Mouse (Mus musculus) granulocyte monocyte progenitor cell, adult 5-6 weeks (primary cell): ENCODE data around the gene Mex3a. TPM values are rescaled to one million over a fixed set of nuclear protein-coding genes. Genes with fewer than 3 reads are reported as not detected.
A peak's percentile ranks its signal among the peaks of the same experiment; 100 is the strongest.

Experiments used
- ATAC-seq: replicated peaks from 2 replicates; pipeline ENCODE4 v1.8.0; 2016; ENCODE audit warnings: mild to moderate bottlenecking, moderate TSS enrichment, inconsistent platforms; ENCODE audit not compliant: poor library complexity, severe bottlenecking
- total RNA-seq, 2 experiments: library from RNA; stranded (forward) in 1 of 2; stranded (reverse) in 1 of 2; fragments of 200-712, 200-1000 nt in 1 of 2; fragments of >200 nt in 1 of 2; fragmentation: Nextera tagmentation in 1 of 2; gene quantifications; 2 replicates each; pipeline ENCODE4 v1.2.3; 2014 to 2017

The Mex3a gene
- total RNA-seq (2014; fragmentation: Nextera tagmentation): 3.8 and 5.1 TPM in 2 replicates
- total RNA-seq (2017): 1.7 and 2.5 TPM in 2 replicates

DNA sequence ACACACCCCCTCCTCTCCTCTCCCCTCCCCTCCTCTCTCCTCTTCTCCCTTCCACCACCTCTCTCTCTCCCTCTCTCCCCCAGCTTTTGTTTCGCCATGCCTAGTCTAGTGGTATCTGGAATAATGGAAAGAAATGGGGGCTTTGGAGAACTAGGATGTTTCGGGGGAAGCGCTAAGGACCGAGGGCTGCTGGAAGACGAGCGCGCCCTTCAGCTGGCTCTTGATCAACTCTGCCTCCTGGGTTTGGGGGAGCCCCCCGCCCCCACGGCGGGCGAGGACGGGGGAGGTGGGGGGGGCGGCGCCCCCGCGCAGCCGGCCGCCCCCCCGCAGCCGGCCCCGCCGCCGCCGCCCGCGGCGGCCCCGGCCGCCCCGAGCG is at the start of gene Mex3a:
TSS of gene Mex3a (plus strand) at position 97 of the 376 bp plus-strand sequence.
- ATAC-seq: no peak

- ATAC-seq: 0 out of 2 replicates have a peak, but pooled peaks have one; percentile 8
These were observed 49.1 kb upstream of the Mex3a start for GRCm38 (mm10) chr3:88483141-88483540.

DNA sequence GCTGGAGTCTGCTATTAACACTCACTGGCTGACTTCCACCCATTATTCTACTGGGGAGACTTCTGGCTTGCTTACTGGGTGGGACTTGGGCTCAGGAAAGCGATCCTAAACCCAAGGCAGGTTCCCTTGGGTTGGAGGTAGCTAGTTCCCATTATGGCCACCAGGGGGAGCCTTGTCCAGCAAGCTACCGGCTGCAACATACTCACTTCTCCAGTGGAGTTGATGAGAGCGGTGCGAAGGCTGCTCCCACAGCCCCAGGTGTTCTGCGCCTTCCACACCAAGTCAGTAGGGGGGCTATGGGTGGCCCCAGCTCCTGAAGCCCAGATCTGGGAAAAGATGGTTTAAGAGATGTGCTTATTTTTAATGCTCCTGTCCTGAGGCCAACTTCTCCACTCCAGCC is 48.6 kb upstream of the Mex3a start:
- peak; percentile 76 for ATAC-seq

DNA sequence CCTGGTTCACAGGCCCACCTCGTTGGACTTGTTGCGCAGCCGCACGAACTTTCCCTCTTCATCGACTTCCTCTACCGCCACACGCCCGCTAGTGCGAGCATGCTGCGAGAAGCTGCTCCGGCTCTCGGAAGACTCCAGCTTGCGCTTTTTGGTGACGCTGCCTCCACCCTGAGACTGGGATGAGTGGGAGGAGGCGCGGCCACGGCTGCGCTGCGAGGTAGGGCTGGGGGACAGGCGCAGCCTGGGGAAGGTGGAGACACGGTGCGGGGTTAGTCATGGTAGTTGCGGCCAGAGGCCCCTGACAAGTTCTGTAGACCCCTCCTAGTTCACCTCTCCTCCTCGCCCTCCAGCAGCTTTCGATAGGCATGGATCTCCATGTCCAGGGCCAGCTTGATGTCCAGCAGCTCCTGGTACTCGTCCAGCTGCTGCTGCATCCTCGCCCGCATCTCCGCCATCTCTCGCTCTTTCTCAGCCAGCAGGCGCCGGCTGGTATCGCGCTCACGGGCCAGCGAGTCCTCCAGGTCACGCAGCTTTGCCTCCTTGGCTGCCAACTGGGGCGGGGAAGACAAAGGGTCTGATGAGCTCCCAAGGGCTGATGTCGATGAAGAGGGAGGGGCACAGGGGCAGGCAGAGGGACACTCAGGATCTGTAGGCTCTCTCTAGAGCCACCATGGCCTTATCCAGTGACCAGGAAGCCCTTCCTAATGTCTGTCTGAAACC is 47.4 kb upstream of the Mex3a start:
- peak; percentile 30 for ATAC-seq

DNA sequence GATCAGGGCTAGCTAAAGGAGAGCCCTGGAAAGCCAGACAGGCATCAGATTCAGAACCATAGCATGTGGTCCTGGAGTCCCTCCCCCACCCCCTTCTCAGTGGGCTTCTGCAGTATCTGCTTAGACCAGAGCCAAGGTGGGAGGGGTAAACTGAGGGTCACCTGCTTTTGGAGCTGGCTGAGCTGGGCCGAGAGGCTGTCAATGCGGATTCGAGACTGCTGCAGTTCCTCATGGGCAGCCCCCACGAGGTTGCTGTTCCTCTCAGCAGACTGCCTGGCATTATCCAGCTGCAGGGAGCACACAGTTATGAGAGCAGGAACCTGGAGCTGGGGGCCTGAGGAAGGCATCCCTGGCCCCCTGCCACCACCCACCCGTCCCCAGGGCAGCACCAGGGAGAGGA is 46.2 kb upstream of the Mex3a start:
- no peak for ATAC-seq

GRCm38 (mm10) chr3:88486887-88487286 is 45.3 kb upstream of the Mex3a start:
- ATAC-seq: no peak

DNA sequence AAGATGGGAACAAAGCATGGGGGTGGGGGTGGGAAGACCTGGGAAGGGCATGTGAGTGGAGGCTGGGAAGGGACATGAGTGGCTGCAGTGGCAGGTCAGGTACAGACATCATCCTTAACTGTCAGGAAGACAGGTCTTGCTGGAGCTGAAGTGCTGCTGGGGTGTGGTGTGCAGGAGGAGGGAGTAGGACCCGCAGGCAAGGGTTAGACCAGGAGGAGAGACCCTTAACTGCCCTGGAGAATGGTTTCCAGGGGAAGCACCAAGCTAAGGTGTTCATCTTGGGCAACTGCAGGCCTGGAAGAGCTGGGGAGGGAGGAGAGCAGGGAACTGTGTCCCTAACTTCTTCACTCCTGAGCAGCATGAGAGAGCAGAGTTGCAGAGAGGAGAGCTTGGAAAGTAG is 44.8 kb upstream of the Mex3a start:
- ATAC-seq: no peak

DNA sequence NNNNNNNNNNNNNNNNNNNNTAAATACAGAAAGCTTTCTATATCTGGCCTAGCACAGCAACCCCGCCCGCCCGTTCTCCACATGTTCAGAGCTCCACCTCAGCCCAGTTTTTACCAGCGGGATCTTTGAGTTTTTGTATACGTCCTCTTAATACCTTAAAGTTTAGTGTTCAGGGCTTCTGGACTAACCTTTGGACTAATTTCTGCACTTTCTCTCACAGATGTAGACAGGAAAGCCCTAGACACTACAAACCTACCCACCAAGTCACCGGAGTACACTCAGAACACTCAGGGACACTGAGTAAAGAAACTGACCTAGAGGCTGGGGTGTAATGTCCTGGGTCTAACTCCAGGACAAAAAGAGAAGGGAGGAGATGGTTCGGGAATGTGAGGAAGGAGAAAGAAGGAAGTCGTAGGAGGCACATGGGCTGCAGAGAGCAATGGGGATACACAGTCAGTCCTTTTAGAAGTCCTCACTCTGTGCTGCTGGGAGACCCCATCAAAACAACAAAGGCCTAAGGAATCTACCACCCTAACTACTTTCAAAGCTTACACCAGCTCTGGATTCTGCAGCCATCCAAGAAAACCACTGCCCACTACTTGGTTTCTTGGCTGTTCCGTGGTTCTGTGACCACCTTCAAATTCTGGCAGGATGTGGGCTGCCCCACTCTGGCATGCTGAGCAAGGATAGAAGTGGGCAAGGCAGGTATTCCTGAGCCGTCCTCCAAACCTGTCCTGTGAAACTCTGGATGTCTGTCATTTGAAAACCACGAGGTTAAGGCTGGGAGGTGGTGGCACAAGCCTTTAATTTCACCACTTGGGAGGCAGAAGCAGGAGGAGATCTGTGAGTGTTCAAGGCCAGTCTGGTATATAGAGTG is 38.3 kb upstream of the Mex3a start:
- no peak for ATAC-seq

DNA sequence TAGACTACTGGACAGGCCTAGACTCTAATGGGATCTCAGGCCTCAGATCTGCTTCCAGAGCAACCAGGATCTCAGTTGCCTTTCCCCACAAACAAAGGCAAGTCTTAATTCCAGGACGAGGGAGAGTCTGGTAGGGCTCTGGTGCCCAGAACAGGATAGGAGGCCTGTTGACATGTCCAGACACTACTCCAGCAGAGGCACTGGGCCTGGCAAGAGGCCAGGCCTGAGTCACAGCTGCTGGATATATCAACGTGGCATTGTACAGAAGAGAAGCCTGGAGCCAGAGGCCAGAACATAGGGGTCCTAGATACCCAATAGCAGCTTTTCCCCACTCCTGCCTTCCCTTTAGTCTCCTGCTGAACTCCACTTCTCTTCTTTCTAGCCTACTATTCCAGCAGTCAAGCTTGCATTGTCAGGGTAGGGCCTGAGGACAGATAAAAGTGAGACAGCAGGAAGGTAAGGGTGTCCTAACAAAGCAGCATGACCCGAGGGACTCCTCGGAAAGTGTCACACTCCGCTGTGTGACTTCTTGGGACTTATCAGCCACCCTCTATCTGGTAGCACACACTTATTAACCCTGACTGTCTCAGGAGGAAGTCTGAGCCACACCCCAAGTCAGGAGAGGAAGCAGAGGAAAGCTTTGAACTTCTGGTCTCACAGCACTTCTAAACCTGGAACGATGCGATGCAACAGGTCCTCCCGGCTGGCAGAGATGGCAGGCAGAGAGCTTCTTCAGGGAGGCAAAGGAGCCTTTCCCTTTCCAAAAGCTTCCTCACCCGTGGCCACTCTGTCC is 37.2 kb upstream of the Mex3a start:
- no peak for ATAC-seq

GRCm38 (mm10) chr3:88495741-88496415 is 36.3 kb upstream of the Mex3a start:
- ATAC-seq: no peak

- no peak for ATAC-seq
These were observed 32.6 kb upstream of the Mex3a start for GRCm38 (mm10) chr3:88499580-88499979.

GRCm38 (mm10) chr3:88500087-88500486 is 32.1 kb upstream of the Mex3a start:
- no peak for ATAC-seq

GRCm38 (mm10) chr3:88500655-88501365 is 31.4 kb upstream of the Mex3a start:
- no peak for ATAC-seq

GRCm38 (mm10) chr3:88501366-88502030 is 30.7 kb upstream of the Mex3a start:
- no peak for ATAC-seq

GRCm38 (mm10) chr3:88502031-88502571 is 30.1 kb upstream of the Mex3a start:
- ATAC-seq: no peak

DNA sequence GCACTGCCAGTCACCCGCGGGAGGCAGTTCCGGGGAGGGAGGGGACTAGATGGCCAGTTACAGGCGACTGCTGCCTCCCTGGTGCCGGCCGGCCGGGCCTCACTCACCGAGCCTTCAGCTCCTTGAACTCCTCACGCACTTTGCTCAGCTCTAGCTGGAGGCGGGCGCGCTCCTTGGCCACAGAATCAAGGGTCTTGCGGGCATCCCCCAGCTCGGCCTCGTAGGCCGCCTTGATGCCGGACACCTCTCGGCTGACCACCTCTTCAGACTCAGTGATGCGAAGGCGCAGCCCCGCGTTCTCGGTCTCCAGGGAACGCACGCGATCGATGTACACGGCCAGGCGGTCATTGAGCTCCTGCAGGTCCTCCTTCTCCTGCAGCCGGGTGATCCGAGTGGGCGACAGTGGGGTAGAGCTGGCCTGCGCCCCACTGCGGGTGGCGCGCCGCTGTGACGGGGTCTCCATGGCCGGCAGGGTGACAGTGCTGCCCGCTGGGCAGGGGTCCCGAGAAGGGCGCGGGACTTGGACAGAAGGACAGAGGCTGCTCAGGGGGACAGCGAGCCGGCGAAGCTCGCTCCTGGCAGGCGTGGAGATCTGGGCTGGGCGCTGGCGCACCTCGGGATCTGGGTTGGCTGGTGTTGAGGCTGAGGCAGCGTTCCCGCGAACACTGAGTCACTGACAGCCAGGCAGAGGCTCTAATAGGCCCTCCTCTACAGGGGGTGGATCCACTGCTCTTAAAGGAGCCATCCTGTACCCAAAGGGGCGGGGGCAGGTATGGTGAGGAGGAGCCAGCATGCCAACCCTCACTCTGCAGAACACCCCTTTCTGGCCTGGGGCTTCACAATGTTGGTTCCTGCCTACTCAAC is 29.3 kb upstream of the Mex3a start:
- peak; percentile 44 for ATAC-seq

GRCm38 (mm10) chr3:88503505-88503863 is 28.7 kb upstream of the Mex3a start:
- ATAC-seq: peak; percentile 49
